Mouse (Mus musculus) left cerebral cortex, adult 11 months (tissue): Measurements from ENCODE around the gene Tsacc.
A peak's percentile ranks its signal among the peaks of the same experiment; 100 is the strongest.
"Not testable (repeated sequence)": the region's sequence is repeated elsewhere in the genome, so short reads cannot be mapped to it uniquely, and the experiment has no call there.

Experiments
- DNase-seq: peaks from one replicate; pipeline ENCODE4 v3.0.0; 2022; ENCODE audit warnings: low spot score

The Tsacc gene

DNA sequence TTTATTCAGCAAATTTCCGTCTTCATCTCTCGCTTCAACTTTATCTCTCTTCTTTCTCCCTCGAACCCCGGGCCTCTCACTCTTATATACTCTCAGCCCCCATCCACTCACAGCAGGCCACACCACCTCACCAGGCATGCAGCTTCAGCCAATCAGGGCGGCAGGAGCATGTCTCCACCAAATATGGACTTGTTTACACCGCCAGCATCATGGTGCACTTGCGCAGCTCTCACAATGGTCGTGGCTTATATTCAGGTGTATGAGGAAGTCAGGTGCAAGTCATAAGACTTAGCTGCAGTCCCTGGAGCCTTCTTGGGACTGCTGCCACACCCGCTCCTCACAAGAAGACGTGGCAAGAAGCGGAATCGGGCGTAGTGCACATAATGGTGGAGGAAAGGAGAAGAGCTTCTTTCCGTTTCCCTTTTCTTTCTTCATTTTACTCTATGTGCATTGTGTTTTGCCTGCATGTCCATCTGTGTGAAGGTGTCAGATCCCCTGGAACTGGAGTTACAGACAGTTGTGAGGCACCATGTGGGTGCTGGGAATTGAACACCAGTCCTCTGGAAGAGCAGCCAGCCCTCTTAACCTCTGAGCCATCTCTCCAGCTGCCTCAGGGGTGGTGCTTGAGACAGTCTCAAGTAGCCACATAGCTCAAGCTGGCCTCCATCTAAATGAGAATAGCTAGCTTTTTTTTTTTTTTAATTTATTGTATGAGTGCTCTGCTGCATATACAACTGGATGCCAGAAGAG is 11.8 kb downstream of the Tsacc start:
- DNase-seq: not testable (repeated sequence)

DNA sequence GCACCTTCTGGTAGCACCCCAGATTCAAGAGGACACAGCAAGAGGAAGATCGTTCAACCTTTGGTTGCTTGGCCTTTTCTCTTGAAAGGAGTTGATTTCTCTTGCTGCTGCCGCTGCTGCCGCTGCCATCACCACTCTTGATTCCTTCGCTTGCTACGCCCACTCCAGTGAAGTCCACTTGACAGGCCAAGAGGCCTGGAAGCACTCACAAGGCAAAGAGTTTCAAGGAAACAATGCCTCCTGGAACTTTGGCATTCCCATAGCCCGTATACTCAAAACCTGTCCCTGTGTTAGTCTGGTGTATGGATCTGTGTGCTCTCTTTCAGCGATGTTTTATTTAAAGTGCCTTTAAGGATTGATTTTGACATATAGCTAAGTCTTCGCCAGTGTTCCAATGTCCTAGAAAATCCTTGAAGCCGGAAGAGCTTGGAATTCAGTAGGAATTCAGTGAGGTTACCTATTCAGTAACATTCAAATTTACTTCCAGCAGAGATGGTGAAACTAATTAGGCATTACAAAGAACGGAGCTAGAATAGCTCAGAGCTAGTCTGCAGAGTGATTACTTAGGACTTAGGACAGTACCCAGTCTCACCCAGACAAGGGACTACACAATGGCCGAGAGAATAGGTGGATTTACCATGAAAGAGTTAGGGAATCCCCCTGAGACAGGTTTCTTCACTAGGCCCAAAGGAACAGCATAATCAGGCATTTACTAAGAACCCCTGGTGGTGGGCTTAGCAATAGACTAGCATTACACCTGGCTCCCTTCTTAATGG is 15.5 kb downstream of the Tsacc start:
- DNase-seq: not testable (repeated sequence)

DNA sequence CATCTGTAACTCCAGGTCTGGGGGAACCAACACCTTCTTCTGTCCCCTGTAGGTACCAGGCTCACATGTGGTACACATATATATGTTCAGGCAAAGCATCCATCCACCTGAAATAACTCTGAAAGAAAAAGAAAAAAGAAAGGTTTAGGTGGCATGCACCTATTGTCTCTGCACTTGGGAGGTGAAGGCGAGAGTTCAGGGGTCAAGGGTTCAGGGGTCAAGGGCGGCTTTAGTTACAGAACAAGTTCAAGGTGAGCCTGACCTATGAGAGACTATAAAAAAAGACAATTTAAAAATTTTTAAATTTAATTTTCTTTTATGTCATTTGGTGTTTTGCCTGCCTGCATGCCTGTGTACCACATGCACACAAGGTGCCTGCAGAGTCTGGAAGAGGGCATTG is 16.8 kb downstream of the Tsacc start:
- DNase-seq: no peak

DNA sequence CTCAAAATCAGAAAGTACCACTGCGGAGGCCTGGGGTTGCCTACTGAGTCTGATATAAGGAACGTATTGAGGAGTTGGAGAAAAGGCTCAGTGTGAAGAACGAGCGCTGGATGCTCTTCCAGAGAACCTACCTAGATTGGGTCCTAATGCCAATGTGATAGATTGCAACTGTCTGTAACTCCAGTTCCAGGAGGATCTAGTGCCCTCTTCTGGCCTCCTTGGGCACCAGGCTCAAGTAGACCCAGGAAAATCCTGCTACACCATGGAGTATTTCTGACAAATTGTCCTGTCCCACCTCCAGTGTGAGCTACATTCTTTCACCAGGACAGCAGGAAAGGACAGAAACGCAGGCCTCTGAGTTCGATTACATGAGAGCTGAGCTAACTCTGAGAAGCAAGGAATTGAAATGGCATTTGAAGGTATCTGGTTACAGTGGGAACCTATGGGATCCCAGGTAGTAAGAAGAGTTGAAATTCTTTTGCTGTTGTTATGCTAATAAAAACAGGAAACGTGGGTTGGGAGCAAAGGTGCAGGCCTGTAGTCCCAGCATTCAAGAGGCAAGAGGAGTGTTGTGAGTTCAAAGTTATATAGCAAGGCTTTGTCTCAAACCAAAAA is 20.2 kb downstream of the Tsacc start:
- DNase-seq: no peak

DNA sequence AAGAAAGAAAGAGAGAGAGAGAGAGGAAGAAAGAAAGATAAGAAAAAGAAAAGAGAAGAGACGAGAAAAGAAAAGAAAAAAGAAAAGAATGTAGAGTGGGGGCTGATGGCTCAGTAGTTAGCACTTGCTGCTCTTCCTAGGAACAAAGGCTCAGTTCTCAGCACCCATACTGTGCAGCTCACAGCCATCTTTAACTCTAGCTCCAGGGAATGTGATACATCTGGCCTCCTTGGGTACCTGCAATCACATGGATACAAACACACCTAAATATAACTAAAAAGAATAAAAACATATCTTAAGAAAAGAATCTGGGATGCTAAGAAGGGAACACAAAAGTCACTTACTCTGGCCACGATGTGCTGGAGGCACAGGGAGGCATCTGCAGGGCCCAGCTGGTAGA is 20.7 kb downstream of the Tsacc start:
- DNase-seq: no peak

DNA sequence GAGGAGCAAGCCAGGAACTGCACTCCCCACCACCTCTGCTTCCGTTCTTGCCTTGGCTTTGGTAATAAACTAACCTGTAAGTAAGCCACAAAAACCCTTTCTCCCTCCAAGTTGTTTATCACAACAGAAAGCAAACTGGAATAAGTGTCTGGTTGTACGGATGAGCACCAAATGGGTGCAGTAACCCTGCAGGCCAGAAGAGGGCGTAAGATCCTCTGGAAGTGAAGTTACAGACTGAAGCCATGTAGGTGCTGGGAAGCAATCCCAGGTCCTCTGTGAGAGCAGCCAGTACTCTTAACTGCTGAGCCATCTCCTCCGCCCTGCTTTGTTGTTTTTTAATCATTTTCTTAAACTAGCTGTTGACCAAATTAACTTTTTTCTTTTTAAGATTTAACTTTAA is 22.8 kb downstream of the Tsacc start:
- DNase-seq: no peak

DNA sequence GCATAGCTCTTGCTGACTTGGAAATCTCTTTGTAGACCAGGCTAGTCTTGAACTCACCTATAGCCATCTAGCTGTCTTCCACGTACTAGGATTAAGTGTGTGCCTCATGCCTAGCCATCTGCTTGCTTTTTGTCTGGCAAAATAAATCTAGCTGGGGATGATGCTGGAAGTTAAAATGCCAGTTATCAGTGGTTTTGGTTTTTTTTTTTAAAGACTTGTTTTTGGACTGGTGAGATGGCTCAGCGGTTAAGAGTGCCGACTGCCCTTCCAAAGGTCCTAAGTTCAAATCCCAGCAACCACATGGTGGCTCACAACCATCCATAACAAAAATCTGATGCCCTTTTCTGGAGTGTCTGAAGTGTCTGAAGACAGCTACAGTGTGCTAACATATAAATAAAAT is 24.9 kb downstream of the Tsacc start:
- DNase-seq: no peak

DNA sequence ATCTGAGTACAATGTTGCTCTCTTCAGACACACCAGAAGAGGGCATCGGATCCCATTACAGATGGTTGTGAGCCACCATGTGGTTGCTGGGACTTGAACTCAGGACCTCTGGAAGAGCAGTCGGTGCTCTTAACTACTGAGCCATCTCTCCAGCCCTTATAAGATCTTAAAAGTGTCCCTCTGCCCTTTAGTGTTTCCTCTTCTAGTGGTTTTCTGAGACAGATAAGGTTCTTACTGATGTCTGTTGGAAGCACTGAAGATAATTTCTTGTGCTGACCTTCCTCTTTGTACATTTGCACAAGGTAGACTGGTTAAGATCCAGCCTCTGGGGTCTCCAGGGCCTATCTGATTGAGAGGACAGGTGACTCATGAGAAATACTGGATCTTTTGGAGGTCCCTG is 25.5 kb downstream of the Tsacc start:
- DNase-seq: not testable (repeated sequence)

DNA sequence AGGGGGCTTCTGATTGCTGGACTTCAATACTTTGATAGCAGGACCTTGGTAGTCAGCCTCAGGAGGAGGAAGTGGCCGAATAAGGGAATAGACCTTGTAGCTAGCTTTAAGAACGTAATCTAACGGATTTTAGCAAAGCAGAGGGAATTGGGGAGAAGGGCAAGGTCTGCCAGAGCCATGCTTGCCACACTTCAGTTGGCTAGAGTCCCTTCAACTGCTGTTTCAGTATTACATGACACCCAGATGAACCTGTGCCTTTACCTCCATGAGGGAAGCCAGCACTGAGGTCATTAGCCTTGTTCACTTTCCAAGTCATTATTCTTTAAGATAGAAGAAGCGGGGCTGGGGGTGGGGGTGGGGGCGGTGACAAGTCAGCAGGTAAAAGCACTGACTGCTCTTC is 27.8 kb downstream of the Tsacc start:
- DNase-seq: no peak

DNA sequence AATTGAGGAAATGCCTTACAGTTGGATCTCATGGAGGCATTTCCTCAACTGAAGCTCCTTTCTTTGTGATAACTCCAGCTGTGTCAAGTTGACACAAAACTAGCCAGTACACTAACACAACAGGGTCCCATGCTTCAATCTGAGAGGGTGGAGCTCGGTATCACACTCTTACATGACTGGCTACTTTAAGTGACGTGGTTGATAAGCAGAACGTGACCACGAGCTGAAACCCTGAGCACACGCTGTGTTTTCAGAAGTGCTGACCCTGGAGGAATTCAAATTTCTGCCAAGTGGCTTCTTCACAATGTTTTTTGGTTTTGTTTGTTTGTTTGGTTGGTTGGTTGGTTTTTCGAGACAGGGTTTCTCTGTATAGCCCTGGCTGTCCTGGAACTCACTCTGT is 28.8 kb downstream of the Tsacc start:
- not testable (repeated sequence) for DNase-seq

DNA sequence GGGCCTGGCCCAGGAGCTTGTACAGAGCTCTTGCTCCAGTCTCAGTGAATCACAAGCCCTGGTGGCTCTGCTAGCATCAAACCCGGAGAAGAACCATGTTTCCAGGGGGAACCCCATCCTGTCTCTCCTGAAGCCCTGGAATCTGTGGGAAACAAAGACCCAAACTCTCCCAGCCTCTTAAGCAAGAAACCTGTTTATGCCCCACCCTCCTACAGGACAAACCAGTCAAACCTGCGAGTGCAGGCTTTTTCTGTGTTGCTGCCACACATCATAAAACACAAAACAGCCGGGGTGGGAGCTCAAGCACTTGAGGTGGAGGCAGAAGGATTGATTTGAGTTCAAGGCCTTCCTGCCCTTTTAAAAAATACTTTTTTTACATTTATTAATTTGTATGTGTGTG is 34.5 kb downstream of the Tsacc start:
- no peak for DNase-seq

DNA sequence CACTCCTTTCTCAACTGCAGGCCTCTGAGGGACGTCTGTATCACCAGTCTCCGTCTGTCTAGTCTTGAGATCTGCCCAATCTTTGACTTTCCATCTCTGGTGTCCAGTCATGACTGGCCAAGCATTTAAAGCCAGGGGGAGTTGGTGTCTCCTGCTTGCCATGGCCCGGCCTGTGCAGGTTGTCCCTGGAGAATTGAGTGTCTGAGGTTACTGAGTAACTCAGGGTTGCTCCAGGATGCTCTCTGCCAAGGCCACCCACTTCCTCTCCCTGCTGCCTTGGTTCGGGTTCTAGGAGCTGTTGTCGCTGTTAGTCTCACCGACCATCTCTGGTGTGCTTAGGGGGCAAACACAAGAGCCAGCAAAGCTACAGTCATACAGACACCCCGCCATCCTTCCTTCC is 40.4 kb downstream of the Tsacc start:
- no peak for DNase-seq

DNA sequence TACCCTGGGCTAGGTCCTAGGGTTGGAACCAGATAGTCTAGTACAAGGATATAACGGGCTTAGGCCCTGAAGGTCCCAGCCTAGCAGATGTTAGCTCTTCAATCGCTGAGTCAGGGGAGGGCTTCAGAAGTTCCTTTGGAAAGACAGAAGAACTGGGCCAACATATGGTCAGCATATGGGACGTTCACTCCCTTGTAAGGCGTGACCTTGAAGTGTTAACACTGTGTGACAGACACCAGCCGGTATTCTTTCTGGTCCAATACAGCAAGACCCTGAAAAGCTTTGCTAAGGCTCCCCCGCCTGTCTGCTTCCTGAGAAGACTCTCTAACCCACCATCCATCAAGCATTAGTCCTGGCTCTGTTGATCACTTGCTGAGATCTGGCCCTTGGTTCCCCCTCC is 40.8 kb downstream of the Tsacc start:
- DNase-seq: no peak

DNA sequence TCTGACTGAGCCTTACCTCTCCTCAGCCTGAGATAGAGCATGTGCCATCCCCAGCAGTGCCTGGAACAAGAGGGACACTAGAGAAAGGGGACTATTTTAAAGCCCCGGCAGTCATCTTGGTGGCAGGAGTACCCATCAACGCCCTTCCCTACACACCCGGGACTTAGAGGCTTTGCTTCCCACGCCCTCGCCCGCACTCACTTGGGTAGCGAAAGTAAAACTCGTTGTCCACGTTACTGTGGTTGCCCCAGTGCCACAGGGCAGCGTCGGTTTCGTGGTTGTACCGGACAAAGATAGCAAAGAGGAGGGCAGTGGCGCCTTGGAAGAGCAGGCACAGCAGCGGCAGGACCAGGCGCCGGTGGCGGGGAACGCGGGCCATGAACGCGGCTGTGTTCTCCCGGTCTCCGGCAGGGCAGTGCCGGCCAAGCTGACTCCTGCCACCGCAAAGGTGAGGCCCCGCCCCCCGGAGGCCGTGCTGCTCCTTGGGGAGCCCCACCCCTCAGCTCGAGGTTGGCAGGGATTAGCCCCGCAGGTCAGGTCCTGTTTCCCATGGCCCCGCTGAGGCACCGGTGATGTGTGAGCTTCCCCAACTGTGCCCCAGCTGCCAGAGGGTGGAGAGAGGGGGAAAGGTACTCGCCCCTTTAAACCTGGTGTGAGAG is 42.4 kb downstream of the Tsacc start, which contains the start of gene Rhbg:
Gene Rhbg (minus strand): TSS at position 442 of the 659 bp plus-strand sequence.
- no peak for DNase-seq

DNA sequence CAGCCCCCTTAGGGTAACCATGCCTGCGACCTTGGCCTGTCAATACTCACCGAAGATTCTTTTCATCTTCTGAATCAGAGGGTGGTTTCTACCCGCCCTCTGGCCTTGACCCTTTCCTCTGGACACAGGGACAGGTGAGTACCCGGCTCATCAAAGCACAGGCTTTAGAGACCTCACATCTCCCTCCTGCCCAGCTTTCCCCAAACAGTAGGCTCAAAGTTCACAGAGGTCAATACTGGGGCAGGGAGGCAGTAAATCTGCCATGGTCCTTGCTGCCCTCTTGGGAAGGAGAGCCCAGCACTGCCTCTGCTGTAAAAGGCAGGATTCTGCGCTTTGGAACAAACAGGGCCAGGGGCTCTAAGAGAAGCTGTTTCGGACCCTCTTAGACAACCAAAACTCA is 44.1 kb downstream of the Tsacc start:
- DNase-seq: no peak

DNA sequence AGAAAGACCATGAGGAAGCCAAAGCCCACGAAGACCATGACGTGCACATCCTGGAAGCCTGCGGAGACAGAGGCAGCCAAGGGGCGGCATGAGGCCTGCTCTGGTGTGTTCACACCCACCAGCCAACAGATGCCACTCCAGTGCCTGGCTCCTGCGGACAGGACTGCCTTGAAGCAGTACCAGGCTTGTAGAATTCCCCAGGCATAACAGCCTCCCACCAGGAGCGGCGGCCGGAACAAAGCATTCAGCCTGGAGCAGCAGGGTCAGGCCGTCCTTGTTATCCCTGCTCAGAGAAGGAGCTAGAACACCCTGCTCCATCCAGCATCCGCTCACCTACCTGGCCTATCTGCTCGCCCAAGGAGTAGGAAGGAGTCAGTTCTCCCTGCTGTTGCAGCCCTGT is 48.4 kb downstream of the Tsacc start:
- no peak for DNase-seq

DNA sequence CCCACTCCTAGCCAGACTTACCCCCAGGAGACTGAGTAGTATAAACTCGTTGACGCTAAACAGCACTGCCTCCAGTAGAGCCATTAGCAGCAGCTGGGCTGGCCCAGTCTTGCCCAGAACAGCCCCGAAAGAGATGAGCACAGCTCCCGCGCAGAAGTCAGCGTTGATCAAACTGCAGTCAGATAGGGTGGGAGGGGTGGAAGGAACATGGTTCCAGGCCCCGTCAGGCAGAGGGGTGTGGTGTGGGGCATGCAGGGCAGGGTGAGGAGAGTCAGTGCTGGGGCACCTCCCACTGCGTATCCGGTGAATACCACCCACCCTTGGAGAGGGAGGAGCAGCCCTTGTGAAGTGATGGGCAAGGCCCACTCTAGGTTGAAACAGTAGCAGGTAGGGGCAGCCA is 49.1 kb downstream of the Tsacc start:
- DNase-seq: no peak

DNA sequence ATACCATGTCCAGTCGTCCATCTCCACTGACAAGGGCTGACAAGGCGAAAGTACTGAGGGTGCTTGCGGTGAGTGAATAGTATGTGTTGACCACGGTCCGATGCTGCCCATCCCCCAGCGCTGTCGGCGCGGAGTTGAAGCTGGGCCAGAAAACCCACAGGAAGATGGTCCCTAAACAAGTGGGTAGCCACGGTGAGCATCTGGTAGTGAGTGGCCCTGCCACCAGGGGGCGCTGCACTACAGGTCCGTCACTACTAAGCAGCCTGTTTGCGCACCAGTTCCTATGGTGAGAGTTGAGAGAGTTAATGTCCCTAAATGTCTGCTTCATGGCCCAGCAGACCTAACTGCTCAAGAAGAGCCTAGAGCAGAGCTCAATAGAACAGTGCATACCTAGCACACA is 51.0 kb downstream of the Tsacc start:
- no peak for DNase-seq

DNA sequence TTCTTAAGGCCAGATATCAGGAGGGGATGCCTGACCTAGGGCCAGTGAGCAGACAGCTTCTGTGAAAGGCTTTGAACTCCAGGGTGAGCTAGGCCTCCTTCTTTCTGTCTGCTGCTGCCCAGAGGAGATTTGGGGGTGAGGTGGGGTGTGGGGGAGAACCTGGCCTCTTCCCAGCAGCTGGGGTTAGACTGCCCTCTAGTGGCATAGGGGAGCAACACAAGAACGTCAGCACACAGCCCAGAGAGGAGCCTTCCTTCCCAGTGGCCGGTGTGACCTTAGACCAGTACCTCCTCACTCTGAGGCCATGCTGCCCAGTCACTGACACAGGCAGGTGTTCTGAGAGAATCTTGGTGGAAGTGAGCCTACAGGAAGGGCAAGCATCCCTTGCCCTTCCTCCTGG is 52.7 kb downstream of the Tsacc start:
- DNase-seq: no peak

DNA sequence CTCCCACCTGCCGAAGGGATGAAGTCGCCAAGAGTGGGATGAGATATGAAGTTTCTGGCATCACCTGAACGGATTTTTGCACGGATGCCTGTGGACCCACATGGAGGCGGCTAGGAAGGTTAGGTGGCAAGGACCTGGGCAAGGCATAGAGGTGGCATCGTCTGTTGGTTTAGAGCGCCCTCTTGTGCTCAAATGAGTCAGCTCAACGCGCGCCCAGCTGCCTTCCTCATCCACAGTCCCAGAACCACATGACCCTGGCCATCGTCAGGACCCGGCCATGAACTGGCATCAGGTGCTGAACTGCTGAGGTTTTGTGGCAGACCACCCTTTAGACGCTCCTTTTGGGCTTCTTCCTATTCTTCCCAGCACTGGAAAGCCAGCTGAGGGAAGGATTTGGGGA is 54.3 kb downstream of the Tsacc start:
- peak; percentile 76 for DNase-seq

DNA sequence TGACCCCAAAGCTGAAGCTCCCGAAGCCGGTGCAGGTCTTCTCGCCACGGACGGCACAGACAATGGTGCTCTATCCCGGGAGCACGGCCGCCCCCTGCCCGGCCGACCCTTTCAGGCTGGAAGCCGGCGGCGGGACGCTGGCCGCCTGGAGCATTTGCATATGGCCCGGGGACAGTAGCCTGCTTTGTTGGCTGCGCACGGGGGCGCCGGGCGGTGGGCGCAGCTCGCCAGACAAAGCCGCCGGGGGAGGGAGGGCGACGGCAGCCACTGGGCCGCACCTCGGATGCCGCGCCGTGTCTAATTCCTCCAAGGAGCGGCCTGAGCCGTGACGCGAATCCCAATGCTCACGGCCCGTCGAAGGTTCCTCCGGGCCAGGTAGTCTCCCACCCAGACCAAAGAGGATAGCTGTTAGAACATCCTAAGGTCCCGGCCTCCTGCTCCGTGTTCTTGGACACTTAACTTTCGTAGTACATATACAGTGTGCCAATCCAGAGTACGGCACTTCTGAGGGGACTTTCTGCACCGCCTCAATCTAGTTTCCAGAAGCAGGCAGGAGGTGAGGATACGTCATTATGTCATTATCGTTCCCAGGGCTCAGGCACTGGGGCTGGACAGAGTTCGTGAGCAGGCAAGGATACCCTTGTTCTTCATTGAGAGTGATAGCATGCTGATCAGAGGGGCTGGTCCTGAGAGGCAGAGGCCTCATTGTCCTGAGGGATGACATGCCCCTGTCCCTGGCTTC is 55.6 kb downstream of the Tsacc start:
- no peak for DNase-seq

DNA sequence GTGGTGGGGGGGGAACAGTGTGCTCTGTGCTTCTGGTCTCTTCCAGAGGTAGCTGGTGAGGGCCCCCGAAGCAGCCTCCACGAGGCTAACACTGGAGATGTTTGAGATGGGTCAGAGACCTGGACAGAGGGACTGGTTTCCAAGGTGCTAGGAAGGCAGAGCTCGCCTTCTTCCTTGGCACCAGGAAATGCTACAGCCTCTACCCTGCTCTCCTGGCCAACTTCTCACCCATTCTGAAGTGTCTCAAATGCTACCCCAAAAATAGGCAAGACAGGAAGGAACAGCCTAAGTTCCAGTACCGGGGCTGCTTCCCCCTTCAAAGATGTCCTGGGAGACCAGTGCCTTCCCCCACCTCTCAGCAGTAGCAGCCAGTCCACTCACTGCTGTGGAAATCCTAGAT is 57.4 kb downstream of the Tsacc start:
- no peak for DNase-seq
